Mouse (Mus musculus) T-helper 1 cell (primary cell): ENCODE results near the gene Fstl1.

ENCODE experiments used
- in situ Hi-C: fragments of 300-600 bp; cut with MboI, MseI; formaldehyde crosslinking; loops from one replicate; pipeline ENCODE4 v1.15.1; 2025; ENCODE audit warnings: high pct_unique_total_duplicates

The Fstl1 gene

GRCm38 (mm10) chr16:37776860-37777651, at the start of gene Fstl1:
Gene Fstl1, plus strand, starts transcription at chr16:37776873.
- in situ Hi-C loops, result no loop called here

GRCm38 (mm10) chr16:37728674-37729073, 48.0 kb upstream of the Fstl1 start:
- in situ Hi-C loops, result no loop called here

- in situ Hi-C loops, result no loop called here
Observed at GRCm38 (mm10) chr16:37729381-37730150, 47.1 kb upstream of the Fstl1 start.

- in situ Hi-C loops, result no loop called here
Observed at GRCm38 (mm10) chr16:37730293-37730835, 46.3 kb upstream of the Fstl1 start.

GRCm38 (mm10) chr16:37731431-37731830, 45.2 kb upstream of the Fstl1 start:
- in situ Hi-C loops, result no loop called here

- in situ Hi-C loops, result no loop called here
Observed at GRCm38 (mm10) chr16:37732023-37732761, 44.5 kb upstream of the Fstl1 start.

GRCm38 (mm10) chr16:37740076-37740475, 36.6 kb upstream of the Fstl1 start:
- in situ Hi-C loops, result loop anchor here (10.0 kb wide), 1 partner anchor 1725 kb away; no protein-coding TSS in a partner anchor

GRCm38 (mm10) chr16:37742266-37742665, 34.4 kb upstream of the Fstl1 start:
- in situ Hi-C loops, result loop anchor here (10.0 kb wide), 1 partner anchor 1727 kb away; no protein-coding TSS in a partner anchor

GRCm38 (mm10) chr16:37752876-37753275, 23.8 kb upstream of the Fstl1 start:
- in situ Hi-C loops, result no loop called here

GRCm38 (mm10) chr16:37753809-37754208, 22.9 kb upstream of the Fstl1 start:
- in situ Hi-C loops, result no loop called here

GRCm38 (mm10) chr16:37754483-37754882, 22.2 kb upstream of the Fstl1 start:
- in situ Hi-C loops, result no loop called here

GRCm38 (mm10) chr16:37757223-37757622, 19.4 kb upstream of the Fstl1 start:
- in situ Hi-C loops, result no loop called here

- in situ Hi-C loops, result loop anchor here (10.0 kb wide), 1 partner anchor 159 kb away; no protein-coding TSS in a partner anchor
Observed at GRCm38 (mm10) chr16:37763797-37764196, 12.9 kb upstream of the Fstl1 start.

GRCm38 (mm10) chr16:37776166-37776859, 360 bp upstream of the Fstl1 start:
- in situ Hi-C loops, result no loop called here

- in situ Hi-C loops, result no loop called here
Observed at GRCm38 (mm10) chr16:37777796-37778475, 1.3 kb downstream of the Fstl1 start.

GRCm38 (mm10) chr16:37778529-37778928, 1.9 kb downstream of the Fstl1 start:
- in situ Hi-C loops, result no loop called here

GRCm38 (mm10) chr16:37779651-37780280, 3.1 kb downstream of the Fstl1 start:
- in situ Hi-C loops, result no loop called here

GRCm38 (mm10) chr16:37780386-37780785, 3.7 kb downstream of the Fstl1 start:
- in situ Hi-C loops, result no loop called here

- in situ Hi-C loops, result no loop called here
Observed at GRCm38 (mm10) chr16:37780911-37781310, 4.2 kb downstream of the Fstl1 start.

- in situ Hi-C loops, result no loop called here
Observed at GRCm38 (mm10) chr16:37784526-37784925, 7.9 kb downstream of the Fstl1 start.
